8 mouse cellular contexts compared by ENCODE assay signal in genomic region chr7:19668947-19669721, GRCm38 (mm10). TPM values are rescaled to one million over a fixed set of nuclear protein-coding genes. Genes with fewer than 3 reads are reported as not detected.
A peak's percentile ranks its signal among the peaks of the same experiment; 100 is the strongest.
DNase-seq lines count a peak whose midpoint lies in the region; ATAC-seq and TF ChIP-seq lines count a peak whose summit lies in the region.

No protein-coding gene starts in this region.

- H3K4me2 ChIP-seq in forebrain, embryonic 13.5 days = peak overlapping the region; percentile 24
- peak overlapping the region; percentile 32; the same call in 1 of the 2 replicates for H3K4me2 ChIP-seq in neural tube, embryonic 15.5 days

- peak; percentile 75 for ATAC-seq in forebrain, embryonic 13.5 days
- peak; percentile 52 for ATAC-seq in neural tube, embryonic 15.5 days (ENCODE audit: low FRiP score)

- peaks cover 5% of the 10 kb centered on the region for H3K27me3 ChIP-seq in E14TG2a.4 (ENCODE audit: insufficient read depth, low read length)
- H3K27me3 ChIP-seq in forebrain, embryonic 13.5 days = 0 out of 2 replicates have a peak, but pooled peaks cover 2% of the 10 kb centered on the region
- H3K27me3 ChIP-seq in neural tube, embryonic 15.5 days (replicated peaks) = no peaks in the 10 kb centered on the region

- H3K4me1 ChIP-seq in E14TG2a.4 (replicated peaks; ENCODE audit: low read depth, low read length) = peaks cover 31% of the 10 kb centered on the region
- peaks cover 13% of the 10 kb centered on the region for H3K4me1 ChIP-seq in forebrain, embryonic 13.5 days
- peaks cover 18% of the 10 kb centered on the region for H3K4me1 ChIP-seq in neural tube, embryonic 15.5 days

- WGBS in forebrain, embryonic 13.5 days = 7% methylated on average over 10 of the region's 10 CpGs
- whole genome bisulfite sequencing in neural tube, embryonic 15.5 days = 7% methylated on average over 10 of the region's 10 CpGs

- peak overlapping the region; percentile 66 for H3K4me3 ChIP-seq in E14TG2a.4 (replicated peaks; ENCODE audit: low read length)
- H3K4me3 ChIP-seq in forebrain, embryonic 13.5 days = no peak overlapping the region
- H3K4me3 ChIP-seq in neural tube, embryonic 15.5 days (replicated peaks) = 0 out of 2 replicates have a peak overlapping the region, but pooled peaks have one; percentile 2

- peak; percentile 90 for TF ChIP-seq CTCF in E14TG2a.4 (conservative IDR thresholded peaks at IDR 0.05; ENCODE audit: low read length)

- 0 out of 2 replicates have a peak overlapping the region, but pooled peaks have one; percentile 2 for H3K27ac ChIP-seq in forebrain, embryonic 13.5 days
- H3K27ac ChIP-seq in neural tube, embryonic 15.5 days (replicated peaks) = peak overlapping the region; percentile 78

- no peaks in the 10 kb centered on the region for H3K36me3 ChIP-seq in E14TG2a.4 (ENCODE audit: insufficient read depth, low read length)
- H3K36me3 ChIP-seq in forebrain, embryonic 13.5 days (ENCODE audit: poor library complexity, severe bottlenecking) = no peaks in the 10 kb centered on the region
- no peaks in the 10 kb centered on the region for H3K36me3 ChIP-seq in neural tube, embryonic 15.5 days

- peak; percentile 89 for DNase-seq in c-Kit-positive CD71-positive TER-119-positive erythroid progenitor cells, embryonic 14.5 days (ENCODE audit: low spot score)
- peak; percentile 91 to 95 for DNase-seq in heart, postnatal 14 days
- peak; percentile 96 for DNase-seq in layer of hippocampus, adult 11-12 months (ENCODE audit: low spot score)
- peak; percentile 91 to 93 for DNase-seq in lung, adult 18-20 months
- peak; percentile 84 for DNase-seq in testis, postnatal 14 days (ENCODE audit: low spot score)

- 0 out of 2 replicates have a peak overlapping the region, but pooled peaks have one; percentile 3 for H3K9ac ChIP-seq in forebrain, embryonic 13.5 days
- H3K9ac ChIP-seq in neural tube, embryonic 15.5 days (replicated peaks) = 0 out of 2 replicates have a peak overlapping the region, but pooled peaks have one; percentile 10

- intact Hi-C loops in heart, postnatal 14 days (cut with DNase I) = loop anchor here (1.0 to 5.0 kb wide), 3 partner anchors 32 to 113 kb away; no protein-coding TSS in a partner anchor

- no peaks in the 10 kb centered on the region for H3K9me3 ChIP-seq in E14TG2a.4 (ENCODE audit: low read length)
- H3K9me3 ChIP-seq in forebrain, embryonic 13.5 days (replicated peaks) = no peaks in the 10 kb centered on the region
- H3K9me3 ChIP-seq in neural tube, embryonic 15.5 days (replicated peaks) = no peaks in the 10 kb centered on the region

RNA-seq across cellular contexts. Expression of gene Clptm1, which starts 4.3 kb away (rescaled TPM):
- polyA plus RNA-seq in forebrain, embryonic 13.5 days (2015; fragmentation: Nextera tagmentation; extraction: Ambion mirVana) = 64.2 and 71.3 TPM in 2 replicates
- total RNA-seq in heart, postnatal 14 days (2021) = 10 to 100 TPM; 80.2 to 82.8 TPM
- 128 and 140 TPM in 2 replicates for polyA plus RNA-seq in neural tube, embryonic 15.5 days (2015; fragmentation: Nextera tagmentation; extraction: Ambion mirVana)

RNA-seq across cellular contexts. Expression of gene Apoc2, which starts 8.6 kb away (rescaled TPM):
- polyA plus RNA-seq in forebrain, embryonic 13.5 days (2015; fragmentation: Nextera tagmentation; extraction: Ambion mirVana) = 0.50 TPM in 1 of 2 replicates, not detected in the other
- under 1 TPM; 0.41 to 0.55 TPM for total RNA-seq in heart, postnatal 14 days (2021)
- 1.8 TPM in 2 replicates for polyA plus RNA-seq in neural tube, embryonic 15.5 days (2015; fragmentation: Nextera tagmentation; extraction: Ambion mirVana)

RNA-seq across cellular contexts. Expression of gene Gm44805, which starts 12.1 kb away (rescaled TPM):
- 0.88 TPM in 1 of 2 replicates, not detected in the other for polyA plus RNA-seq in forebrain, embryonic 13.5 days (2015; fragmentation: Nextera tagmentation; extraction: Ambion mirVana)
- not detected for total RNA-seq in heart, postnatal 14 days (2021)
- not detected in 2 replicates for polyA plus RNA-seq in neural tube, embryonic 15.5 days (2015; fragmentation: Nextera tagmentation; extraction: Ambion mirVana)

RNA-seq across cellular contexts. Expression of gene Apoc4, which starts 12.1 kb away (rescaled TPM):
- polyA plus RNA-seq in forebrain, embryonic 13.5 days (2015; fragmentation: Nextera tagmentation; extraction: Ambion mirVana) = 0.08 TPM in 1 of 2 replicates, not detected in the other
- total RNA-seq in heart, postnatal 14 days (2021) = not detected
- 0.38 and 0.75 TPM in 2 replicates for polyA plus RNA-seq in neural tube, embryonic 15.5 days (2015; fragmentation: Nextera tagmentation; extraction: Ambion mirVana)

RNA-seq across cellular contexts. Expression of gene Apoc1, which starts 23.3 kb away (rescaled TPM):
- 1.2 and 1.8 TPM in 2 replicates for polyA plus RNA-seq in forebrain, embryonic 13.5 days (2015; fragmentation: Nextera tagmentation; extraction: Ambion mirVana)
- 1 to 10 TPM; 2.2 to 8.9 TPM for total RNA-seq in heart, postnatal 14 days (2021)
- 6.5 and 7.3 TPM in 2 replicates for polyA plus RNA-seq in neural tube, embryonic 15.5 days (2015; fragmentation: Nextera tagmentation; extraction: Ambion mirVana)
